Mouse (Mus musculus) layer of hippocampus, postnatal 14 days (tissue): ENCODE results near the gene Ptpa. TPM values are rescaled to one million over a fixed set of nuclear protein-coding genes. Genes with fewer than 3 reads are reported as not detected.
"Not testable (repeated sequence)": the region's sequence is repeated elsewhere in the genome, so short reads cannot be mapped to it uniquely, and the experiment has no call there.

Source experiments
- DNase-seq, 2 experiments: peaks; one replicate each; pipeline ENCODE4 v3.0.0; 2021 to 2022; ENCODE audit warnings: low spot score in 2 of 2, mixed read lengths in 1 of 2
- total RNA-seq, 2 experiments: library from RNA; stranded (reverse); gene quantifications; 2 replicates each; pipeline ENCODE4 v1.2.3; 2021

Gene Ptpa
- total RNA-seq, 2 experiments from 2014 or later, result 147 to 150 TPM

GRCm38 (mm10) chr2:30401581-30401980, 14.3 kb upstream of the Ptpa start:
- no peak for DNase-seq

GRCm38 (mm10) chr2:30402351-30402826, 13.4 kb upstream of the Ptpa start:
- DNase-seq, result peak in 1 of 2 experiments; percentile 35

- no peak for DNase-seq
Measured at GRCm38 (mm10) chr2:30402843-30403242, 13.0 kb upstream of the Ptpa start.

- DNase-seq, result no peak
Measured at GRCm38 (mm10) chr2:30403870-30404269, 12.0 kb upstream of the Ptpa start.

GRCm38 (mm10) chr2:30407221-30407620, 8.6 kb upstream of the Ptpa start:
- no peak for DNase-seq

DNA sequence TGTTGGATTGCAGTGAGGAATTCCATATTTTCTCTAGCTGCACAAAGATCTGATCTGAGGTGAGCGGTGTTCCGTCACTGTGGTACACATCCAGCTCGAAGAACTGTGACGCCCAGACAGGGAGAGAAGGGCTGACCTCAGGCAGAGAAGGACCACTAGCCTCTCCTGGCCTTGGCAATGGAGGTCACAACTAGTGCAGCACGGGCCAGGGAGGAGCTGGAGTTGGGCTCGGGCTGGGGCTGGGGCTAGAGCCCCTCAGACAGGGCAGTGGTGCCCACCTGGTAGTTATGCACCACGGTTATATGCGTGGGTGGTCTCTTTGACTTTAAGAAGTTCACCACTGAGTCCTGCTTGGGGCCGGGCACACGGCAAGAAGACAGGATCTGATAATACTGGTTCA, 8.1 kb upstream of the Ptpa start:
- no peak for DNase-seq

DNA sequence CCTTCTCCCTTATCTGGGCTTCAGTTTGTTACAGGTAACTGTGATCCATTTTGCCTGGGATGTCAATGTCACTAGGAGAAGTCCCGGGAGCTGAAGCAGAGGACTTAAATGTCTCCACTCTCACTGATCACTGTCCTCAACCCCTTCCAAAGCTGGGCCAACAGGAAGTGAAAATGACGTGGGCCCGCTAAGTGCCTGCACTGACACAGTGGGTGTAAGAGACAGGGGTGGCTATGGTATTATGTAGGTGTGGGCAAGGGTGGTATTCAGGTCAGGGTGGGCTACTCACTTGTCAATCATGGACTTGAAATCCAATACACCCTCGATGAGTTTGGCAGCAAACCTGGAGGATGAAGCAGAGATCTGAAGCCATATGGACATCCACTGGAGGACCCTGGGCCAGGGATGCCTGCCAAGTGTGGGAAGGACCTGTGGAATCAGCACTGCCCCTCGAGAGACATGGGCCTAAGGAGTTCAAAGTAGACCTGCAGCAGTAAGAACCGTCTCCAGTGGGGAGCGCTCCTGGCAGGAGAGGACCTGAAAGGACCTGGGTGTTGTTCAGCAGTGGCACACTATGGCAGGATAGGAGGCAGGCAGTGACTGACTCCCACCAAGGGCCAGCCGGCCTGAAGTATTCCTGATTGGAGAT, 7.3 kb upstream of the Ptpa start:
- DNase-seq, result no peak

- no peak for DNase-seq
Measured at GRCm38 (mm10) chr2:30409454-30410176, 6.2 kb upstream of the Ptpa start.

- no peak for DNase-seq
Measured at GRCm38 (mm10) chr2:30413038-30413973, 2.5 kb upstream of the Ptpa start.

- DNase-seq, result no peak
Measured at GRCm38 (mm10) chr2:30414101-30414500, 1.7 kb upstream of the Ptpa start.

GRCm38 (mm10) chr2:30414681-30415080, 1.2 kb upstream of the Ptpa start:
- DNase-seq, result no peak

DNA sequence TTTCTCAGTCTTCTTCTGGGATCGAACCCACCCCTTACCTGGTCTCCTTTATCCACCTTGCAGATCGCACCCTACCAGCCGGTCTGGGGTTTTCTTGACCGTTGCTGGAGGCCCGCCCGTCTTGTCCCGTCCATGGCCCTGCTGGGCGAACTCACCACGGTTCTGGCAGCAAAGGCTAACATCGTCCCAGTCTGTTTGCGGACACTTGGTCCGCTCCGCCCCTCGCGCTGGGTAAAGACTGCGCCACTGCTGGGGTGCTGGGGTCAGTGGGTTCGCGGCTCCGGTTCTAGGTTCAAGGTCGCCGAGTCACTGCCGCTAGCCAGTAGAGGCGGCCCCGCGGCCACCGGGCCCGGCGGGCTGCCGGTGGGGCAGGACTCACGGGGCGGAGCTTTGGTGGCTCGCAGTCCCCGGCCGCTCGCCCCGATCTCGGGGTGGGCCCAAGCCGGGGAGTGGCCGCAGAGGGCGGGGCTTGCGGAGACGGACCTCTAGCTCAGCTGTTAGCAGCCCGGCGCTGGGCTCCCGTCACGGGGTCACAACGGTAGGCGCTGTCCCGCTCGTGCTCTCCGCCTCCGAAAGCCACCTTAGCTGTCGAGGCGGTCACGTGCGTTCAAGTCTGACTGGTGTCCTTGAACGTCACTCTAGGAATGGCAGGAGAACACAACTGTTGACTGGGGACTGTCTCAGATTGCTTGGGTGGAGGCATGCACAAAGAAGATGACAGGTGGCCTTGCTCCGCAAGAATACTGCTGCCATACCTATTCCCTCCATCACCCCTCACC, 493 bp upstream of the Ptpa start, which contains the start of gene Crat:
Gene Crat (minus strand): TSS at position 657 of the 779 bp plus-strand sequence.
- DNase-seq, result peak; percentile 91 to 93

- no peak for DNase-seq
Measured at GRCm38 (mm10) chr2:30416649-30416965, 768 bp downstream of the Ptpa start.

- DNase-seq, result not testable (repeated sequence)
Measured at GRCm38 (mm10) chr2:30417154-30417553, 1.3 kb downstream of the Ptpa start.

DNA sequence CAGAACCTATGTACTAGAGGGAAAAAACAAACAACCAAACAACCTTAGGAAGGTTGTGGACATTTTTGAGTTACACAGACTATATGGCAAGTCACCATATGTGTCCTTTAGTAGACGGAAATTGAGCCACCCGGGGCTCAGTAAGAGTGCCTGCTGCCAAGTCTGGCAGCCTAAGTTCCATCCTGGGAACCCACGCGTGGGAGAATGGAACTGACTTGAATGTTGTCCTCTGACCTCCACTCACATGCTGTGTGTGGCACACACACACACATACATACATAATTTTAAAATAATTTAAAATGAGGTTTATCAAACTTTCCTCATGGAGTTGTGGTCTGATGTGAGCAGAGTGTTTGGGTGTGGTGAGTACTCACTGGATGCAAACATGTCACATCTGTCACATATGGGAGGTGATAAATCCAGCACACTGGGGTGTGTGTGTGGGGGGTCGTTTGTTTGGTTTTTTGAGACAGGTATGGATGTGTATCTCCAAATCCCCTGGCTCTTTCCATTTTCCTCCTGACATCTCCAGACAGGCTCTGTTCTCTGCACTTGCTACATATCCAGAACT, 1.8 kb downstream of the Ptpa start:
- DNase-seq, result no peak

DNA sequence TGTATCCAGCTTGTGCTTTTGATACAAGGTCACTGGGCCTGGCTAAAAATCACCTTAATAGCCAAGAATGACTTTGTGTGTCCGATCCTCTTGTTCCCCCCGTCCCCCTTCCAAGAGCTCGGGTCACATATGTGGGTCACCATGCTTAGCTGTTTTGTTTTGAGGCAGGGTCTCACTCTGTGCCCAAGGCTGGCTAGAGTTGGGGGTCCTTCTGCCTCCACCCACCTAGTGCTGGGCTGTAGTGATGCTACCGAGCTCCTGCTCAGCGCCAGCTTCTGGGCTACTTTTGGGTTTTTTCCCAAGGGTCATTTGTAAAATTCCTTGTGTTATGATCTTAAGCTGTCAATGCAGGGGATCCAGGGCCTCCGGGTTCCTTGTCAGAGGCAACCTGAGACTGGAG, 2.4 kb downstream of the Ptpa start:
- DNase-seq, result no peak

GRCm38 (mm10) chr2:30419112-30419511, 3.3 kb downstream of the Ptpa start:
- no peak for DNase-seq

GRCm38 (mm10) chr2:30421432-30421831, 5.6 kb downstream of the Ptpa start:
- DNase-seq, result no peak

- DNase-seq, result no peak
Measured at GRCm38 (mm10) chr2:30429156-30429555, 13.3 kb downstream of the Ptpa start.

- DNase-seq, result peak; percentile 67 to 80
Measured at GRCm38 (mm10) chr2:30435326-30436155, 19.7 kb downstream of the Ptpa start.
